Mouse (Mus musculus) midbrain, embryonic 13.5 days (tissue): ENCODE measurements around the gene Stk11ip. TPM values are rescaled to one million over a fixed set of nuclear protein-coding genes. Genes with fewer than 3 reads are reported as not detected.

Experiments used
- ATAC-seq: fragments of 200-750 bp; cut with Nextera tagmentation; 2 replicates; pipeline ENCODE4 v1.8.0; 2017; ENCODE audit warnings: mild to moderate bottlenecking, moderate TSS enrichment, moderate library complexity
- H3K27ac ChIP-seq: fragments of 300-500 bp; sonication (generic); 2 replicates; pipeline ENCODE4 v1.5.1; 2015; ENCODE audit warnings: inconsistent platforms, mild to moderate bottlenecking, moderate library complexity
- H3K27me3 ChIP-seq: fragments of 300-500 bp; sonication (generic); 2 replicates; pipeline ENCODE4 v1.6.1; 2015; ENCODE audit warnings: mild to moderate bottlenecking, inconsistent platforms
- H3K36me3 ChIP-seq: fragments of 300-500 bp; sonication (generic); 2 replicates; pipeline ENCODE4 v1.6.1; 2015; ENCODE audit warnings: mild to moderate bottlenecking, inconsistent platforms
- H3K4me1 ChIP-seq: fragments of 300-500 bp; sonication (generic); replicated peaks from 2 replicates; pipeline ENCODE4 v1.6.1; 2015; ENCODE audit warnings: inconsistent platforms
- H3K4me2 ChIP-seq: fragments of 300-500 bp; sonication (generic); replicated peaks from 2 replicates; pipeline ENCODE4 v1.6.1; 2015; ENCODE audit warnings: moderate library complexity, mild to moderate bottlenecking, inconsistent platforms
- H3K4me3 ChIP-seq: fragments of 300-500 bp; sonication (generic); replicated peaks from 2 replicates; pipeline ENCODE4 v1.5.1; 2015; ENCODE audit warnings: mild to moderate bottlenecking, inconsistent platforms
- H3K9ac ChIP-seq: fragments of 300-500 bp; sonication (generic); replicated peaks from 2 replicates; pipeline ENCODE4 v1.6.1; 2015; ENCODE audit warnings: mild to moderate bottlenecking, inconsistent platforms
- H3K9me3 ChIP-seq: fragments of 300-500 bp; sonication (generic); 2 replicates; pipeline ENCODE4 v1.6.1; 2016; ENCODE audit warnings: mild to moderate bottlenecking, inconsistent platforms
- WGBS: fragments of 180-500 bp; shearing (Covaris S2); methylation state at CpG from one replicate; pipeline ENCODE4 v1.1.7; 2015; 5-methylcytosine and 5-hydroxymethylcytosine counted together
- polyA plus RNA-seq: library from polyadenylated mRNA; unstranded; fragments of >200 nt; fragmentation: Nextera tagmentation; extraction: Ambion mirVana; gene quantifications from 2 replicates; pipeline ENCODE4 v1.2.1, GENCODE M21; 2015

Gene Stk11ip
- polyA plus RNA-seq, 1 experiment from 2014 or later, result 23.6 TPM

GRCm38 (mm10) chr1:75548871-75549270, 27.5 kb downstream of the Stk11ip start:
- Histone ChIP-seq H3K27me3 (no peaks in the 10 kb centered on the region), H3K4me3 (no peak overlapping the region), H3K27ac (no peak overlapping the region), H3K4me2 (no peak overlapping the region), H3K36me3 (peaks cover 60% of the 10 kb centered on the region), H3K9ac (no peak overlapping the region), H3K9me3 (no peaks in the 10 kb centered on the region), H3K4me1 (peaks cover 17% of the 10 kb centered on the region)
- ATAC-seq, result no peak
- 90% methylated on average over 17 of the region's 17 CpGs for WGBS

GRCm38 (mm10) chr1:75549289-75550279, 28.3 kb downstream of the Stk11ip start:
- Histone ChIP-seq H3K9me3 (no peaks in the 10 kb centered on the region), H3K36me3 (peaks cover 67% of the 10 kb centered on the region), H3K27ac (no peak overlapping the region), H3K4me2 (no peak overlapping the region), H3K4me3 (no peak overlapping the region), H3K9ac (no peak overlapping the region), H3K4me1 (peaks cover 17% of the 10 kb centered on the region), H3K27me3 (no peaks in the 10 kb centered on the region)
- no peak for ATAC-seq
- WGBS, result 89% methylated on average over 17 of the region's 17 CpGs

- 91% methylated on average over 15 of the region's 15 CpGs for WGBS
- no peak for ATAC-seq
- Histone ChIP-seq H3K36me3 (peaks cover 77% of the 10 kb centered on the region), H3K27me3 (no peaks in the 10 kb centered on the region), H3K27ac (no peak overlapping the region), H3K9ac (no peak overlapping the region), H3K4me1 (peaks cover 15% of the 10 kb centered on the region), H3K4me2 (no peak overlapping the region), H3K9me3 (no peaks in the 10 kb centered on the region), H3K4me3 (no peak overlapping the region)
These were observed 29.3 kb downstream of the Stk11ip start for GRCm38 (mm10) chr1:75550586-75550985.

GRCm38 (mm10) chr1:75555680-75556079, 34.4 kb downstream of the Stk11ip start:
- ATAC-seq, result no peak
- Histone ChIP-seq H3K9ac (no peak overlapping the region), H3K27ac (no peak overlapping the region), H3K4me2 (no peak overlapping the region), H3K4me3 (no peak overlapping the region), H3K4me1 (peaks cover 16% of the 10 kb centered on the region), H3K9me3 (no peaks in the 10 kb centered on the region), H3K27me3 (no peaks in the 10 kb centered on the region), H3K36me3 (peaks cover 79% of the 10 kb centered on the region)
- 95% methylated on average over 7 of the region's 7 CpGs for WGBS

GRCm38 (mm10) chr1:75556143-75556781, 34.9 kb downstream of the Stk11ip start:
- H3K27me3 ChIP-seq, result no peaks in the 10 kb centered on the region
- no peak for ATAC-seq
- H3K4me3 ChIP-seq, result no peak overlapping the region
- no peak overlapping the region for H3K27ac ChIP-seq
- H3K36me3 ChIP-seq, result peaks cover 73% of the 10 kb centered on the region
- no peaks in the 10 kb centered on the region for H3K9me3 ChIP-seq
- no peak overlapping the region for H3K4me2 ChIP-seq
- H3K9ac ChIP-seq, result no peak overlapping the region
- peaks cover 16% of the 10 kb centered on the region for H3K4me1 ChIP-seq
- 93% methylated on average over 9 of the region's 9 CpGs for WGBS

- ATAC-seq, result no peak
- Histone ChIP-seq H3K27ac (no peak overlapping the region), H3K4me1 (peaks cover 21% of the 10 kb centered on the region), H3K9me3 (no peaks in the 10 kb centered on the region), H3K4me2 (no peak overlapping the region), H3K9ac (no peak overlapping the region), H3K4me3 (no peak overlapping the region), H3K27me3 (no peaks in the 10 kb centered on the region), H3K36me3 (peaks cover 65% of the 10 kb centered on the region)
- WGBS, result 84% methylated on average over 7 of the region's 7 CpGs
These were observed 35.7 kb downstream of the Stk11ip start for GRCm38 (mm10) chr1:75557041-75557440.

GRCm38 (mm10) chr1:75558388-75559178, 37.3 kb downstream of the Stk11ip start:
- WGBS, result 89% methylated on average over 18 of the region's 18 CpGs
- Histone ChIP-seq H3K9me3 (peaks cover 3% of the 10 kb centered on the region; the same call in 1 of the 2 replicates), H3K27ac (peak overlapping the region; percentile 64), H3K4me3 (no peak overlapping the region), H3K9ac (no peak overlapping the region), H3K27me3 (no peaks in the 10 kb centered on the region), H3K4me1 (peaks cover 21% of the 10 kb centered on the region), H3K36me3 (peaks cover 50% of the 10 kb centered on the region), H3K4me2 (no peak overlapping the region)
- ATAC-seq, result peak; percentile 7; the same call in 1 of the 2 replicates

- peak overlapping the region; percentile 40; the same call in 1 of the 2 replicates for H3K9ac ChIP-seq
- peak overlapping the region; percentile 43 for H3K4me2 ChIP-seq
- H3K36me3 ChIP-seq, result peaks cover 42% of the 10 kb centered on the region
- no peaks in the 10 kb centered on the region for H3K27me3 ChIP-seq
- H3K4me3 ChIP-seq, result peak overlapping the region; percentile 11; the same call in 1 of the 2 replicates
- peaks cover 21% of the 10 kb centered on the region for H3K4me1 ChIP-seq
- peaks cover 3% of the 10 kb centered on the region; the same call in 1 of the 2 replicates for H3K9me3 ChIP-seq
- peak overlapping the region; percentile 64 for H3K27ac ChIP-seq
- WGBS, result 6% methylated on average over 17 of the region's 17 CpGs
- ATAC-seq, result peak; percentile 95
These were observed 38.0 kb downstream of the Stk11ip start for GRCm38 (mm10) chr1:75559212-75559925.

GRCm38 (mm10) chr1:75560206-75560913, 39.0 kb downstream of the Stk11ip start:
- H3K9ac ChIP-seq, result no peak overlapping the region
- 0 out of 2 replicates have a peak, but pooled peaks have one; percentile 8 for ATAC-seq
- H3K36me3 ChIP-seq, result peaks cover 32% of the 10 kb centered on the region
- H3K27me3 ChIP-seq, result no peaks in the 10 kb centered on the region
- 0 out of 2 replicates have a peak overlapping the region, but pooled peaks have one; percentile 25 for H3K27ac ChIP-seq
- H3K4me3 ChIP-seq, result no peak overlapping the region
- H3K4me1 ChIP-seq, result peaks cover 21% of the 10 kb centered on the region
- H3K9me3 ChIP-seq, result peaks cover 3% of the 10 kb centered on the region; the same call in 1 of the 2 replicates
- WGBS, result 85% methylated on average over 12 of the region's 12 CpGs
- H3K4me2 ChIP-seq, result no peak overlapping the region

GRCm38 (mm10) chr1:75561221-75561897, 40.0 kb downstream of the Stk11ip start:
- Histone ChIP-seq H3K4me2 (no peak overlapping the region), H3K4me3 (no peak overlapping the region), H3K9ac (no peak overlapping the region), H3K27me3 (no peaks in the 10 kb centered on the region), H3K27ac (peak overlapping the region; percentile 32; the same call in 1 of the 2 replicates), H3K36me3 (peaks cover 22% of the 10 kb centered on the region), H3K9me3 (peaks cover 3% of the 10 kb centered on the region; the same call in 1 of the 2 replicates), H3K4me1 (peaks cover 21% of the 10 kb centered on the region)
- ATAC-seq, result no peak
- WGBS, result 52% methylated on average over 4 of the region's 4 CpGs
